Mouse (Mus musculus) heart, postnatal 0 days (tissue): ENCODE results near the gene Pip5k1b. TPM values are rescaled to one million over a fixed set of nuclear protein-coding genes. Genes with fewer than 3 reads are reported as not detected.

Experiments used
- ATAC-seq: fragments of 200-750 bp; cut with Nextera tagmentation; 2 replicates; pipeline ENCODE4 v1.8.0; 2017; ENCODE audit warnings: low read depth, moderate number of reproducible peaks, moderate library complexity; ENCODE audit not compliant: insufficient read depth
- DNase-seq: peaks from one replicate; pipeline ENCODE4 v3.0.0-alpha.2; 2016; ENCODE audit warnings: low spot score
- H3K27ac ChIP-seq: fragments of 300-500 bp; sonication (generic); 2 replicates; pipeline ENCODE4 v1.5.1; 2014; ENCODE audit warnings: low read depth, mild to moderate bottlenecking
- H3K27me3 ChIP-seq: fragments of 300-500 bp; sonication (generic); 2 replicates; pipeline ENCODE4 v1.6.1; 2014; ENCODE audit warnings: low read length, mixed read lengths; ENCODE audit not compliant: control insufficient read depth, insufficient read depth
- H3K36me3 ChIP-seq: fragments of 300-500 bp; sonication (generic); replicated peaks from 2 replicates; pipeline ENCODE4 v1.6.1; 2014; ENCODE audit warnings: low read length, mixed read lengths; ENCODE audit not compliant: control insufficient read depth, insufficient read depth
- H3K4me1 ChIP-seq: fragments of 300-500 bp; sonication (generic); 2 replicates; pipeline ENCODE4 v1.6.1; 2014; ENCODE audit warnings: antibody characterized with exemption; ENCODE audit not compliant: control insufficient read depth, insufficient read depth
- H3K4me2 ChIP-seq: fragments of 300-500 bp; sonication (generic); 2 replicates; pipeline ENCODE4 v1.6.1; 2014; ENCODE audit warnings: low read depth, mild to moderate bottlenecking, low read length, moderate library complexity
- H3K4me3 ChIP-seq: fragments of 300-500 bp; sonication (generic); 2 replicates; pipeline ENCODE4 v1.5.1; 2014; ENCODE audit warnings: low read depth, low read length
- H3K9ac ChIP-seq: fragments of 300-500 bp; sonication (generic); replicated peaks from 2 replicates; pipeline ENCODE4 v1.6.1; 2014; ENCODE audit warnings: low read depth, low read length, mixed read lengths
- H3K9me3 ChIP-seq: fragments of 300-500 bp; sonication (generic); replicated peaks from 2 replicates; pipeline ENCODE4 v1.6.1; 2016; ENCODE audit warnings: low read length; ENCODE audit not compliant: control insufficient read depth
- CTCF ChIP-seq: IDR thresholded peaks from 2 replicates; pipeline ENCODE4 v1.5.1; 2016; ENCODE audit warnings: antibody characterized with exemption, control low read depth, low read depth
- EP300 ChIP-seq: IDR thresholded peaks from 2 replicates; pipeline ENCODE4 v1.6.1; 2016; ENCODE audit warnings: antibody characterized with exemption, low read depth
- WGBS: fragments of 180-500 bp; shearing (Covaris S2); extraction: QIAGEN DNeasy Blood & Tissue Kit; methylation state at CpG from one replicate; pipeline ENCODE4 v1.1.7; 2014; 5-methylcytosine and 5-hydroxymethylcytosine counted together
- polyA plus RNA-seq: library from polyadenylated mRNA; unstranded; fragments of >200 nt; fragmentation: Nextera tagmentation; extraction: Ambion mirVana; gene quantifications from 2 replicates; pipeline ENCODE4 v1.2.1, GENCODE M21; 2015
- total RNA-seq: library from RNA; depleted of rRNA; stranded (reverse); fragments of >200 nt; gene quantifications from 2 replicates; pipeline ENCODE4 v1.2.3, GENCODE M21; 2014; ENCODE audit warnings: low replicate concordance

Gene Pip5k1b
- total and polyA plus RNA-seq, 2 experiments from 2014 or later, result 14.0 to 19.2 TPM

DNA sequence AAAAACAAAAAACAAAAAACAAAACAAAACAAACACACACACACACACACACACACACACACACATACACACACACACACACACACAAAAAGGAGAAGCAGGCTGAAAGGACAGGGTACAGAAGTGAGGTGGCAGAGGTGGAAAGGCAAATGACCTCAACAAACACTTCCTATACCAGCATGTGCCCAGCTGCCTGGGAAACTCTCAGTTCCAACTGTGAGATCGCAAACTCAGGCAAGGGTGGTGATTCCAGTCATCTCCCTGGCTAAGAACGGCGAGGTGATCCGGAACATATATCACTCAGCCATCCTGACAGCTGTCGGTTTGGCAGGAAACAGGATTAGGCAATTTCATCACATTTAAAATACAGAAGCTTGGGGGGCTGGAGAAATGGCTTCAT lies 123.2 kb downstream of the Pip5k1b start:
- no peak overlapping the region for H3K4me3 ChIP-seq
- no peak for ATAC-seq
- H3K4me1 ChIP-seq, result peaks cover 8% of the 10 kb centered on the region
- no peak overlapping the region for H3K9ac ChIP-seq
- no peaks in the 10 kb centered on the region for H3K27me3 ChIP-seq
- no peaks in the 10 kb centered on the region for H3K9me3 ChIP-seq
- WGBS, result 69% methylated on average over 5 of the region's 5 CpGs
- H3K27ac ChIP-seq, result no peak overlapping the region
- no peaks in the 10 kb centered on the region for H3K36me3 ChIP-seq
- DNase-seq, result no peak
- no peak overlapping the region for H3K4me2 ChIP-seq
- no peak for TF ChIP-seq EP300
- TF ChIP-seq CTCF, result no peak

DNA sequence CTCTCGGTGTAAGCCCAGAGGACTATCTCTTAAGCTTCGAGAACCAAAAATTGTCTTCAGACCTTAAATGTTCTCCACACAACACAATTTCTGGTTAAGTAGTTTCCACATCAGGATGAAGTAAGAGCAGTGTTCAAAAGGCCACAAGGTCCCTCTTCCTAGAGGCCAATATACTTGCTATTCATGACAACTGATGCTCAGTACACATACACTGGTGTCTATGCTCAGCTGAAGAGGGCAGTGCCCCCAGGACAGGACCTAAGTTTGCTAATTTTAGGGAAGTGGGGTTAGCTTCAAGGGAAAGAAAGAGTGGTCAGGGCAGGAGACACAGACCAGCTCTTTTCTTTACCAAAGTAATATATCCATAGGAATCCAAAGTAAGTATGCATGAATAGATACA lies 124.3 kb downstream of the Pip5k1b start:
- DNase-seq, result no peak
- Histone ChIP-seq H3K9me3 (no peaks in the 10 kb centered on the region), H3K4me3 (no peak overlapping the region), H3K27me3 (no peaks in the 10 kb centered on the region), H3K36me3 (no peaks in the 10 kb centered on the region), H3K4me1 (peaks cover 17% of the 10 kb centered on the region), H3K9ac (no peak overlapping the region), H3K4me2 (no peak overlapping the region), H3K27ac (no peak overlapping the region)
- 83% methylated on average over 2 of the region's 2 CpGs for WGBS
- no peak for TF ChIP-seq CTCF
- TF ChIP-seq EP300, result no peak
- no peak for ATAC-seq

DNA sequence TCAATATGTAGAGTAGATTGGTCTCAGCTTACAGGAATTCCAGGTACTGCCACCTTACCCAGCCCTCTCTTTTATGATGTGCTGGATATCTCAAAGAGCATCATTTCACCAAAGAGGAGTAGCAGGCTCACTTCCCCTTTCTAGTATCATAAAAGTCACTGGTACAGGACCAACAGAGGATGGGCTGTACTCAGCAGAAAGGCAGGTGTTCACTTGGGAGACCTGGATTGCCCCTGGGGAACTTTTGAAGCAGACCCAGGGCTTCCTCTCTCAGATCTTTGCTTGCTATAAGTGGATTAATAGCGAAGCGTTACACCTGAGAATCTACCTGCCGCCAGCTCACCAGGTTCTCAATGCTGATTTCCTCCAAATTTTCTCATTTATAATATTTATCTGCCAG lies 127.7 kb downstream of the Pip5k1b start:
- Histone ChIP-seq H3K36me3 (no peaks in the 10 kb centered on the region), H3K9me3 (no peaks in the 10 kb centered on the region), H3K9ac (no peak overlapping the region), H3K4me2 (no peak overlapping the region), H3K27me3 (no peaks in the 10 kb centered on the region), H3K27ac (no peak overlapping the region), H3K4me3 (no peak overlapping the region), H3K4me1 (peaks cover 9% of the 10 kb centered on the region; the same call in 1 of the 2 replicates)
- DNase-seq (no peak), ATAC-seq (no peak)
- WGBS, result 97% methylated on average over 3 of the region's 3 CpGs
- TF ChIP-seq EP300, result no peak
- TF ChIP-seq CTCF, result no peak

DNA sequence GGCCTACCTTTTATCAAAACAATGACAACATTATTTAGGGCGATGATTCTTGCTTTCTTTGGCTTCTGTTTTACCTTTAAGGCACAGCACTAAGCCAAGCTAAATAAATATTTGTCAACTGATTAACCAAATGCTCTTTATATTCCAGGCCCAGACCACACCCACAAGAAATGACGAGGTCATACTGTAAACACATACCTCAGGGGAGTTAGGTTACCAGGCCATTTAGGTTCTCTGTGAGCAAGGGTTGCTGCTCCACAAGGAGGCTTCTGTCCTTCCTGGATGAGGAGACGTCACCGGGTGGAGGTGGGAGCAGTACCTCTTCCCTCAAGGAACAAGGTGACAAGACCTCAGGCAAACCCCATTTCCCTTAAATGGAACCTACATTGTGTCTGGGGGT lies 128.4 kb downstream of the Pip5k1b start:
- Histone ChIP-seq H3K9me3 (no peaks in the 10 kb centered on the region), H3K27ac (peak overlapping the region; percentile 91), H3K9ac (no peak overlapping the region), H3K4me1 (peaks cover 9% of the 10 kb centered on the region; the same call in 1 of the 2 replicates), H3K27me3 (no peaks in the 10 kb centered on the region), H3K4me2 (no peak overlapping the region), H3K4me3 (no peak overlapping the region), H3K36me3 (no peaks in the 10 kb centered on the region)
- TF ChIP-seq EP300, result no peak
- TF ChIP-seq CTCF, result no peak
- WGBS, result 56% methylated on average over 4 of the region's 4 CpGs
- DNase-seq, result no peak
- 0 out of 2 replicates have a peak, but pooled peaks have one; percentile 7 for ATAC-seq

DNA sequence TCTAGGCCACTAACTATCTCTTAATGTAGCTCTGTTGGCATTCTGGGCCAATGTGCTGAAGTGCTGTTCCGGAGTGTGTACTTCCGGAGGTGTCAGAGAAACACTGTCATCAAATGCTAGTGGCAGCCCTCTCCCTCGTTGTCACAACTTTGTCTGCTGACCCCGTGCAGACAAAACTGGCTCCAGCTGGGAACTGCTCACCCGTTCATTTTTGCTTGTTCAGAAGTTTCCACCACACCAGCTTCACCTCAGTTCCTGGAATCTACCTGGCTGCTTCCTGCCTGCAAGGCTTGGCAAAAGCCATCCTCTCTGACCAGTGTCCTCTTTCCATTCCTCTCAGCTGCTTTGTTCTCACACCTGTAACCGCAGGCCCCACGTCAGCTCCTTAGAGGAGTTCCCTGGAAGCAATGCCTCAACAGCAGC lies 128.9 kb downstream of the Pip5k1b start:
- no peak overlapping the region for H3K4me2 ChIP-seq
- ATAC-seq, result peak; percentile 89

DNA sequence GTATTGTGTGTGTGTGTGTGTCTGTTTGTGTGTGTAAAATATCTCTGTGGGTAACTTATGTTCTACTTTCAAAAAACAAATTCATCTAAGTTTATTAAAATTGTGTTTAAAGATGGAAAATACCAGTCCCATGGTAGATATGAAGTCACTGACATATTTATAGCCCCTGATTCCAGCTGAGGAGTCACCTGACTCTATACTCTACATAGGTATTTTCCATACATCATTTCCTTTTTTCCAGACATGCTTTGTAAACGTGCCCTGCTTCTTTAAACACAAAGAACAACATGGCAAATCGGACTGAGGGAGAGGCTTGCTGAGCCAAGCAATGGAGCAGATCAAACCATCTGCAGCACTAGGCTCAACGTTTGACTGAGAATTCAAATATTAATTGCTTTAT lies 137.6 kb downstream of the Pip5k1b start:
- TF ChIP-seq EP300, result no peak
- TF ChIP-seq CTCF, result no peak
- peaks cover 23% of the 10 kb centered on the region for H3K4me1 ChIP-seq
- 50% methylated on average over 3 of the region's 3 CpGs for WGBS
- H3K9ac ChIP-seq, result no peak overlapping the region
- DNase-seq (no peak), ATAC-seq (no peak)
- H3K4me2 ChIP-seq, result no peak overlapping the region
- H3K4me3 ChIP-seq, result no peak overlapping the region
- no peaks in the 10 kb centered on the region for H3K27me3 ChIP-seq
- H3K27ac ChIP-seq, result no peak overlapping the region
- no peaks in the 10 kb centered on the region for H3K9me3 ChIP-seq
- H3K36me3 ChIP-seq, result no peaks in the 10 kb centered on the region

More for the DNA sequence above, 128.9 kb downstream of the Pip5k1b start:
- no peak for TF ChIP-seq CTCF
- peak; percentile 81; the same call in 1 of the 2 replicates for TF ChIP-seq EP300
- Histone ChIP-seq H3K4me1 (peaks cover 9% of the 10 kb centered on the region; the same call in 1 of the 2 replicates), H3K4me3 (no peak overlapping the region), H3K27me3 (no peaks in the 10 kb centered on the region), H3K9ac (0 out of 2 replicates have a peak overlapping the region, but pooled peaks have one; percentile 5), H3K36me3 (no peaks in the 10 kb centered on the region), H3K9me3 (no peaks in the 10 kb centered on the region), H3K27ac (peak overlapping the region; percentile 91)
- peak; percentile 86 for DNase-seq
- WGBS, result 40% methylated on average over 7 of the region's 7 CpGs
